ENCODE assay signal across 22 mouse cellular contexts in the genomic region with DNA sequence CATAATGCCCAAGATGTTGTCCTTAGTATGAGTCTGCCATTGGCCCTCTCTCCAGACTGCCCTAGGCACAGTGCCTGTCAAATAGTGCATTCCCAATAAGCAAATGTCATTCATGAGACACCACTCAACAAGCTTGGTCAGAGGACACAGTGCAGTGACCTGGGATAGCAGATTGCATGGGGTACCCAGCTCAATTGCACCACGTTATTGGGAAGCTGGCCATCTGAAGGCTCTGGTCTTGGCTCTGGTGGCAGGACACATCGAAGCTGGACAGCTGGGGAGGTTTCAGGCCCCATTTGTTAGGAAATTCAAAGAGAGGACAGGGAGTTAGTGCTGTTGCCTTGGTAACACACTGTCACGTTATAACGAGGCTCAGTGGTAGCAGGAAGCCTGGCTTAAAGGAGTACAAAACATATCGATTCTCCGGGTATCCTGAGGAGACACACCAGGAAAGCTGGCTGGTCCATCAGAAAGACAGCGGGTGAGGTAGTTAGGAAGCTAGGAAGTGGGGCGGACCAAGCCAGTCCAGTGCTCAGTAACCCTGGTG. TPM values are rescaled to one million over a fixed set of nuclear protein-coding genes. Genes with fewer than 3 reads are reported as not detected.
DNase-seq lines count a peak whose midpoint lies in the region; ATAC-seq and TF ChIP-seq lines count a peak whose summit lies in the region.
"Had no signal": no experiment of that assay in that cellular context is flagged by ENCODE, and none has a peak within 500 bp of the region (broad histone marks: within the 10 kb centered on the region; RNA-seq: fewer than 3 reads in every experiment).

No protein-coding gene starts in this region.

- ATAC-seq in forebrain, embryonic 13.5 days: no peak
- no peak for ATAC-seq in forebrain, embryonic 15.5 days (replicated peaks)
- peak; percentile 53; the same call in 1 of the 2 replicates for ATAC-seq in hindbrain, postnatal 0 days
- ATAC-seq: activated CD4-positive, CD25-positive, alpha-beta regulatory T cell, adult 4 months had no signal

- H3K9ac ChIP-seq in forebrain, embryonic 13.5 days: no peak overlapping the region
- H3K9ac ChIP-seq in forebrain, embryonic 15.5 days (replicated peaks): no peak overlapping the region
- no peak overlapping the region for H3K9ac ChIP-seq in hindbrain, postnatal 0 days (replicated peaks; ENCODE audit: low read length)
- H3K9ac ChIP-seq: heart, embryonic 12.5 days; limb, embryonic 13.5 days; liver, embryonic 14.5 days had no signal

- H3K27me3 ChIP-seq in forebrain, embryonic 13.5 days: peaks cover 3% of the 10 kb centered on the region; the same call in 1 of the 2 replicates
- no peaks in the 10 kb centered on the region for H3K27me3 ChIP-seq in forebrain, embryonic 15.5 days
- no peaks in the 10 kb centered on the region for H3K27me3 ChIP-seq in hindbrain, postnatal 0 days (ENCODE audit: insufficient read depth, low read length)

- intact Hi-C loops in left cerebral cortex, postnatal 4 days (cut with DNase I): no loop called here
- intact Hi-C loops in left cerebral cortex, postnatal 36 days (cut with DNase I): no loop called here

- H3K4me2 ChIP-seq in forebrain, embryonic 13.5 days: no peak overlapping the region
- no peak overlapping the region for H3K4me2 ChIP-seq in forebrain, embryonic 15.5 days (replicated peaks)
- H3K4me2 ChIP-seq in hindbrain, postnatal 0 days (ENCODE audit: low read depth, low read length): no peak overlapping the region
- H3K4me2 ChIP-seq: heart, embryonic 12.5 days; limb, embryonic 13.5 days had no signal

- no peak overlapping the region for H3K4me3 ChIP-seq in forebrain, embryonic 13.5 days
- H3K4me3 ChIP-seq in forebrain, embryonic 15.5 days: no peak overlapping the region
- H3K4me3 ChIP-seq in hindbrain, postnatal 0 days (ENCODE audit: low read length): no peak overlapping the region
- H3K4me3 ChIP-seq: heart, embryonic 12.5 days; limb, embryonic 13.5 days; megakaryocyte, embryonic 14.5 days; myocyte had no signal

- no peak for TF ChIP-seq CTCF in hindbrain, postnatal 0 days (IDR thresholded peaks at IDR 0.05; ENCODE audit: low read depth)

- H3K36me3 ChIP-seq in forebrain, embryonic 13.5 days (ENCODE audit: poor library complexity, severe bottlenecking): no peaks in the 10 kb centered on the region
- H3K36me3 ChIP-seq in forebrain, embryonic 15.5 days: no peaks in the 10 kb centered on the region
- H3K36me3 ChIP-seq in hindbrain, postnatal 0 days (ENCODE audit: insufficient read depth, low read length): no peaks in the 10 kb centered on the region
- H3K36me3 ChIP-seq: G1E; heart, embryonic 12.5 days; limb, embryonic 13.5 days had no signal

- WGBS in forebrain, embryonic 13.5 days: 30% methylated on average over 8 of the region's 8 CpGs
- 24% methylated on average over 8 of the region's 8 CpGs for WGBS in forebrain, embryonic 15.5 days
- WGBS in hindbrain, postnatal 0 days: 16% methylated on average over 8 of the region's 8 CpGs

- peaks cover 14% of the 10 kb centered on the region for H3K4me1 ChIP-seq in forebrain, embryonic 13.5 days
- H3K4me1 ChIP-seq in forebrain, embryonic 15.5 days: no peaks in the 10 kb centered on the region; the same call in 1 of the 2 replicates
- H3K4me1 ChIP-seq in hindbrain, postnatal 0 days (ENCODE audit: insufficient read depth, low read length): peaks cover 15% of the 10 kb centered on the region
- H3K4me1 ChIP-seq: megakaryocyte, embryonic 14.5 days had no signal

- H3K9me3 ChIP-seq in forebrain, embryonic 13.5 days (replicated peaks): no peaks in the 10 kb centered on the region
- no peaks in the 10 kb centered on the region for H3K9me3 ChIP-seq in forebrain, embryonic 15.5 days
- no peaks in the 10 kb centered on the region for H3K9me3 ChIP-seq in hindbrain, postnatal 0 days (ENCODE audit: low read length)
- H3K9me3 ChIP-seq: G1E; heart, embryonic 12.5 days; limb, embryonic 13.5 days; megakaryocyte, embryonic 14.5 days had no signal

- 0 out of 2 replicates have a peak overlapping the region, but pooled peaks have one; percentile 5 for H3K27ac ChIP-seq in forebrain, embryonic 13.5 days
- no peak overlapping the region for H3K27ac ChIP-seq in forebrain, embryonic 15.5 days (replicated peaks)
- H3K27ac ChIP-seq in hindbrain, postnatal 0 days: no peak overlapping the region; the same call in 1 of the 2 replicates
- H3K27ac ChIP-seq: limb, embryonic 13.5 days; liver, embryonic 14.5 days had no signal

- DNase-seq in left cerebral cortex, postnatal 4 days: peak; percentile 56
- no peak for DNase-seq in left cerebral cortex, postnatal 36 days (ENCODE audit: low spot score in 2 of 2)
- peak; percentile 46 for DNase-seq in adipocyte (ENCODE audit: low spot score)
- DNase-seq in hindbrain, postnatal 0 days (ENCODE audit: low spot score): peak; percentile 49
- no peak for DNase-seq in adrenal gland, postnatal 4 days (ENCODE audit: low spot score in 2 of 2)
- no peak for DNase-seq in kidney, postnatal 10 days
- DNase-seq: adrenal gland, postnatal 25 days; cerebellum, adult 2 months; gastrocnemius, postnatal 10 days; heart, adult 11 months; heart, postnatal 14 days; kidney, adult 18-20 months; right cerebral cortex, postnatal 4 days had no signal

RNA-seq across cellular contexts. Expression of a gene that starts 4.3 kb away (rescaled TPM):
- 122 and 136 TPM in 2 replicates for polyA plus RNA-seq in forebrain, embryonic 13.5 days (2015; fragmentation: Nextera tagmentation; extraction: Ambion mirVana)
- 225 and 234 TPM in 2 replicates for polyA plus RNA-seq in forebrain, embryonic 15.5 days (2015; fragmentation: Nextera tagmentation; extraction: Ambion mirVana)
- total RNA-seq in left cerebral cortex, postnatal 4 days (2021): 100 to 1,000 TPM; 417 to 489 TPM
- total RNA-seq in left cerebral cortex, postnatal 36 days (2021): 1,000 to 10,000 TPM; 1,516 to 1,769 TPM
- total RNA-seq in hindbrain, postnatal 0 days (2014; rRNA removed): 460 and 484 TPM in 2 replicates
- polyA plus RNA-seq in hindbrain, postnatal 0 days (2015; fragmentation: Nextera tagmentation; extraction: Ambion mirVana): 346 and 367 TPM in 2 replicates
- total RNA-seq in adrenal gland, postnatal 4 days (2021): 10 to 100 TPM; 39.6 to 49.0 TPM

Comparison
In these comparisons a context has a peak if more than half of its experiments do, and no peak if none do; other contexts are left out.
1. DNase-seq: peak in left cerebral cortex, postnatal 4 days (single experiment), adipocyte (single experiment) and hindbrain, postnatal 0 days (single experiment); none in left cerebral cortex, postnatal 36 days (0 of 2), adrenal gland, postnatal 4 days (0 of 2) and kidney, postnatal 10 days (single experiment).